Comparison of ENCODE assay signal across 32 mouse cellular contexts in the genomic region with DNA sequence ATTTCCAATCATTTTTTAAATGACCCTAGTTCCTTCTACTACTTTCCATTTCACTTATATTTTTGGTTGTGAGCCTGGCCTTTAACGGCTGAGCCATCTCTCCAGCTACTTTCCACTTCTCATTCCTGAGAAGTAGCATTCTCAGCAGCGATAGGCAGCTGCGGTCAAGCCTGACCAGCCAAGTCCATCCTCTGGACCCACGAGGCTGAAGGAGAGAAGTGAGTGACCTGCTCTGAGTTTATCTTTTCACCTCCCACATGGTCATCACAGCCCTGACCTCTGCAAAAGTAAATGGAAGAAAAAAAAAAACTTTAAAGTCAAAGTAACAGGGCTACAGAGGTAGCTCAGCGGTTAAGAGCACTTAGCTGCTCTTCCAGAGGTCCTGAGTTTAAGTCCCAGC. TPM values are rescaled to one million over a fixed set of nuclear protein-coding genes. Genes with fewer than 3 reads are reported as not detected.
DNase-seq lines count a peak whose midpoint lies in the region; ATAC-seq and TF ChIP-seq lines count a peak whose summit lies in the region.
"Had no signal": no experiment of that assay in that cellular context is flagged by ENCODE, and none has a peak within 500 bp of the region (broad histone marks: within the 10 kb centered on the region; RNA-seq: fewer than 3 reads in every experiment).

No protein-coding gene starts in this region.

- no peak overlapping the region for H3K9ac ChIP-seq in kidney, embryonic 16.5 days (replicated peaks; ENCODE audit: low read length)
- no peak overlapping the region for H3K9ac ChIP-seq in liver, adult 2 months (ENCODE audit: low read depth, low read length)
- no peak overlapping the region for H3K9ac ChIP-seq in liver, postnatal 0 days (replicated peaks)
- H3K9ac ChIP-seq: embryonic facial prominence, embryonic 12.5 days; embryonic facial prominence, embryonic 15.5 days; forebrain, postnatal 0 days; heart, embryonic 12.5 days; heart, embryonic 15.5 days; hindbrain, embryonic 14.5 days had no signal

- peaks cover 10% of the 10 kb centered on the region for H3K4me1 ChIP-seq in kidney, adult 2 months (ENCODE audit: control insufficient read depth, insufficient read depth, low read length)
- H3K4me1 ChIP-seq in kidney, embryonic 16.5 days (ENCODE audit: insufficient read depth, low read length), result no peaks in the 10 kb centered on the region
- no peaks in the 10 kb centered on the region for H3K4me1 ChIP-seq in liver, adult 2 months (ENCODE audit: control insufficient read depth, insufficient read depth, low read length)
- H3K4me1 ChIP-seq in liver, postnatal 0 days (ENCODE audit: insufficient read depth), result no peaks in the 10 kb centered on the region
- no peaks in the 10 kb centered on the region for H3K4me1 ChIP-seq in hindbrain, embryonic 10.5 days (replicated peaks)
- H3K4me1 ChIP-seq: embryonic facial prominence, embryonic 12.5 days; embryonic facial prominence, embryonic 15.5 days; heart, embryonic 12.5 days; heart, embryonic 15.5 days had no signal

- TF ChIP-seq POLR2A in kidney, adult 2 months (IDR thresholded peaks at IDR 0.05; ENCODE audit: low read depth, low read length), result no peak
- no peak for TF ChIP-seq POLR2A in liver, adult 2 months (IDR thresholded peaks at IDR 0.05; ENCODE audit: extremely low read depth, insufficient read depth, low read length)

- TF ChIP-seq EP300 in liver, postnatal 0 days (IDR thresholded peaks at IDR 0.05; ENCODE audit: low read depth), result no peak

- no peaks in the 10 kb centered on the region for H3K9me3 ChIP-seq in kidney, embryonic 16.5 days (ENCODE audit: low read length)
- no peaks in the 10 kb centered on the region for H3K9me3 ChIP-seq in liver, postnatal 0 days (ENCODE audit: low read length)
- no peaks in the 10 kb centered on the region for H3K9me3 ChIP-seq in hindbrain, embryonic 10.5 days
- H3K9me3 ChIP-seq: embryonic facial prominence, embryonic 12.5 days; embryonic facial prominence, embryonic 15.5 days; G1E; heart, embryonic 12.5 days; heart, embryonic 15.5 days had no signal

- no peaks in the 10 kb centered on the region for H3K27me3 ChIP-seq in kidney, adult 2 months (replicated peaks; ENCODE audit: control insufficient read depth, insufficient read depth, low read length)
- no peaks in the 10 kb centered on the region for H3K27me3 ChIP-seq in kidney, embryonic 16.5 days (ENCODE audit: insufficient read depth, low read length)
- H3K27me3 ChIP-seq in liver, adult 2 months (ENCODE audit: control insufficient read depth, insufficient read depth, low read length), result no peaks in the 10 kb centered on the region
- H3K27me3 ChIP-seq in liver, postnatal 0 days (ENCODE audit: insufficient read depth, low read length), result no peaks in the 10 kb centered on the region
- no peaks in the 10 kb centered on the region for H3K27me3 ChIP-seq in hindbrain, embryonic 10.5 days (ENCODE audit: insufficient read depth, poor library complexity, severe bottlenecking)
- H3K27me3 ChIP-seq: CH12.LX; embryonic facial prominence, embryonic 12.5 days; embryonic facial prominence, embryonic 15.5 days; heart, embryonic 12.5 days; heart, embryonic 15.5 days; Patski had no signal

- no peak overlapping the region for H3K4me3 ChIP-seq in kidney, adult 2 months (ENCODE audit: insufficient read depth, low read depth, low read length)
- no peak overlapping the region for H3K4me3 ChIP-seq in kidney, embryonic 16.5 days (ENCODE audit: low read length)
- no peak overlapping the region for H3K4me3 ChIP-seq in liver, adult 2 months (ENCODE audit: insufficient read depth, low read depth, low read length)
- no peak overlapping the region for H3K4me3 ChIP-seq in liver, postnatal 0 days (ENCODE audit: low read depth, low read length)
- no peak overlapping the region for H3K4me3 ChIP-seq in hindbrain, embryonic 10.5 days
- H3K4me3 ChIP-seq: embryonic facial prominence, embryonic 12.5 days; embryonic facial prominence, embryonic 15.5 days; heart, embryonic 12.5 days; heart, embryonic 15.5 days had no signal

- H3K79me2 ChIP-seq in liver, adult 2 months (ENCODE audit: control insufficient read depth, insufficient read depth, low read length), result no peaks in the 10 kb centered on the region

- DNase-seq in kidney, adult 2 months, result peak; percentile 72
- peak; percentile 69 for DNase-seq in liver, adult 2 months (ENCODE audit: extremely low read depth, low read depth, low spot score)
- DNase-seq in liver, postnatal 0 days, result no peak
- DNase-seq in kidney, postnatal 14 days, result peak; percentile 41
- no peak for DNase-seq in hindbrain, embryonic 10.5 days (ENCODE audit: low spot score)
- no peak for DNase-seq in gastrocnemius, adult 18-20 months (ENCODE audit: low spot score)
- DNase-seq: adrenal gland, postnatal 10 days; adrenal gland, postnatal 36 days; B cell, adult 2 months; cerebellum, adult 2 months; cerebellum, adult 9-11 months; cerebellum, postnatal 25 days; forebrain, postnatal 0 days; gastrocnemius, postnatal 25 days; heart, adult 18-20 months; heart, postnatal 10 days; heart, postnatal 36 days had no signal

- peaks cover 9% of the 10 kb centered on the region for H3K36me3 ChIP-seq in kidney, adult 2 months (ENCODE audit: control insufficient read depth, insufficient read depth, low read length)
- H3K36me3 ChIP-seq in kidney, embryonic 16.5 days (ENCODE audit: insufficient read depth, low read length), result peaks cover 49% of the 10 kb centered on the region
- peaks cover 42% of the 10 kb centered on the region for H3K36me3 ChIP-seq in liver, adult 2 months (ENCODE audit: control insufficient read depth, insufficient read depth, low read length)
- peaks cover 21% of the 10 kb centered on the region; the same call in 1 of the 2 replicates for H3K36me3 ChIP-seq in liver, postnatal 0 days (replicated peaks; ENCODE audit: insufficient read depth, low read length)
- peaks cover 94% of the 10 kb centered on the region for H3K36me3 ChIP-seq in hindbrain, embryonic 10.5 days

- WGBS in kidney, adult 2 months, result 37% methylated on average over 5 of the region's 5 CpGs
- 66% methylated on average over 5 of the region's 5 CpGs for WGBS in kidney, embryonic 16.5 days
- WGBS in liver, adult 2 months, result 26% methylated on average over 5 of the region's 5 CpGs
- WGBS in liver, postnatal 0 days (ENCODE audit: insufficient replicate concordance), result 69% methylated on average over 5 of the region's 5 CpGs
- 84% methylated on average over 5 of the region's 5 CpGs for WGBS in hindbrain, embryonic 10.5 days

- ATAC-seq in kidney, embryonic 16.5 days (ENCODE audit: low FRiP score, low TSS enrichment), result no peak
- no peak for ATAC-seq in liver, postnatal 0 days
- ATAC-seq: forebrain, embryonic 14.5 days; forebrain, postnatal 0 days; Patski had no signal

- H3K27ac ChIP-seq in kidney, adult 2 months (ENCODE audit: insufficient read depth, low read depth, low read length), result no peak overlapping the region
- no peak overlapping the region for H3K27ac ChIP-seq in kidney, embryonic 16.5 days (ENCODE audit: low read length)
- no peak overlapping the region for H3K27ac ChIP-seq in liver, adult 2 months (replicated peaks; ENCODE audit: insufficient read depth, low read depth, low read length)
- no peak overlapping the region for H3K27ac ChIP-seq in liver, postnatal 0 days (ENCODE audit: low read depth)
- H3K27ac ChIP-seq in hindbrain, embryonic 10.5 days, result no peak overlapping the region
- H3K27ac ChIP-seq: embryonic facial prominence, embryonic 12.5 days; embryonic facial prominence, embryonic 15.5 days; heart, embryonic 15.5 days; hindbrain, embryonic 14.5 days had no signal

- no peak overlapping the region for H3K4me2 ChIP-seq in kidney, embryonic 16.5 days (replicated peaks; ENCODE audit: low read depth, low read length)
- H3K4me2 ChIP-seq in liver, postnatal 0 days (ENCODE audit: low read depth, low read length), result no peak overlapping the region
- H3K4me2 ChIP-seq: embryonic facial prominence, embryonic 12.5 days; embryonic facial prominence, embryonic 15.5 days; heart, embryonic 12.5 days; heart, embryonic 15.5 days; hindbrain, embryonic 14.5 days had no signal

- no peak for TF ChIP-seq CTCF in kidney, adult 2 months (conservative IDR thresholded peaks at IDR 0.05; ENCODE audit: insufficient read depth, insufficient read length, low read depth, low read length)
- no peak for TF ChIP-seq CTCF in liver, adult 2 months (IDR thresholded peaks at IDR 0.05; ENCODE audit: low read depth, low read length)
- no peak for TF ChIP-seq CTCF in liver, postnatal 0 days (IDR thresholded peaks at IDR 0.05; ENCODE audit: low read depth)

RNA-seq across cellular contexts. Expression of a gene that starts 28.7 kb away (rescaled TPM):
- polyA plus RNA-seq in kidney, adult 2 months (2012; rRNA removed), result 61.5 and 74.1 TPM in 2 replicates
- polyA plus RNA-seq in kidney, embryonic 16.5 days (2015; fragmentation: Nextera tagmentation; extraction: Ambion mirVana), result 143 and 158 TPM in 2 replicates
- total RNA-seq in liver, adult 2 months (2014; rRNA removed), result 27.9 and 32.8 TPM in 2 replicates
- polyA plus RNA-seq in liver, adult 2 months (2012; rRNA removed), result 22.5 and 27.6 TPM in 2 replicates
- polyA plus RNA-seq in liver, postnatal 0 days (2015; fragmentation: Nextera tagmentation; extraction: Ambion mirVana), result 35.3 and 38.9 TPM in 2 replicates
- 57.4 and 75.7 TPM in 2 replicates for polyA plus RNA-seq in hindbrain, embryonic 10.5 days (2016; fragmentation: Nextera tagmentation; extraction: Ambion mirVana)
- total RNA-seq in gastrocnemius, adult 18-20 months (2021), result 1 to 10 TPM; 5.9 to 8.8 TPM

RNA-seq across cellular contexts. Expression of a gene that starts 40.2 kb away (rescaled TPM):
- 0.92 and 1.5 TPM in 2 replicates for polyA plus RNA-seq in kidney, adult 2 months (2012; rRNA removed)
- polyA plus RNA-seq in kidney, embryonic 16.5 days (2015; fragmentation: Nextera tagmentation; extraction: Ambion mirVana), result not detected in 2 replicates
- not detected in 2 replicates for total RNA-seq in liver, adult 2 months (2014; rRNA removed)
- polyA plus RNA-seq in liver, adult 2 months (2012; rRNA removed), result 1.2 TPM in 1 of 2 replicates, not detected in the other
- polyA plus RNA-seq in liver, postnatal 0 days (2015; fragmentation: Nextera tagmentation; extraction: Ambion mirVana), result not detected in 2 replicates
- polyA plus RNA-seq in hindbrain, embryonic 10.5 days (2016; fragmentation: Nextera tagmentation; extraction: Ambion mirVana), result not detected in 2 replicates
- total RNA-seq in gastrocnemius, adult 18-20 months (2021), result not detected
- total RNA-seq: adrenal gland, adult 18-20 months; adrenal gland, postnatal 10 days; adrenal gland, postnatal 36 days; CH12.LX; common myeloid progenitor, adult 5-6 weeks; forebrain, postnatal 0 days; G1E; gastrocnemius, adult 8-10 months; gastrocnemius, postnatal 25 days; heart, adult 18-20 months; heart, postnatal 10 days; heart, postnatal 36 days had no signal
- polyA plus RNA-seq: cerebellum, adult 2 months; embryonic facial prominence, embryonic 12.5 days; embryonic facial prominence, embryonic 15.5 days; forebrain, embryonic 11.5 days; forebrain, embryonic 14.5 days; forebrain, postnatal 0 days; G1E; heart, embryonic 12.5 days; heart, embryonic 15.5 days; hindbrain, embryonic 11.5 days; hindbrain, embryonic 14.5 days had no signal

RNA-seq across cellular contexts. Expression of a gene that starts 43.5 kb away (rescaled TPM):
- polyA plus RNA-seq in kidney, adult 2 months (2012; rRNA removed), result 3.1 and 3.6 TPM in 2 replicates
- polyA plus RNA-seq in kidney, embryonic 16.5 days (2015; fragmentation: Nextera tagmentation; extraction: Ambion mirVana), result 16.7 and 17.4 TPM in 2 replicates
- 2.6 and 2.7 TPM in 2 replicates for total RNA-seq in liver, adult 2 months (2014; rRNA removed)
- 1.6 and 2.7 TPM in 2 replicates for polyA plus RNA-seq in liver, adult 2 months (2012; rRNA removed)
- polyA plus RNA-seq in liver, postnatal 0 days (2015; fragmentation: Nextera tagmentation; extraction: Ambion mirVana), result 2.6 and 2.7 TPM in 2 replicates
- polyA plus RNA-seq in hindbrain, embryonic 10.5 days (2016; fragmentation: Nextera tagmentation; extraction: Ambion mirVana), result 25.7 and 25.9 TPM in 2 replicates
- 1 to 10 TPM; 4.1 to 4.5 TPM for total RNA-seq in gastrocnemius, adult 18-20 months (2021)

Comparison
In these comparisons a context has a peak if more than half of its experiments do, and no peak if none do; other contexts are left out.
1. DNase-seq: peak in kidney, adult 2 months (single experiment), liver, adult 2 months (single experiment) and kidney, postnatal 14 days (single experiment); none in liver, postnatal 0 days (single experiment), hindbrain, embryonic 10.5 days (single experiment) and gastrocnemius, adult 18-20 months (single experiment).